Mouse (Mus musculus): Measurements from ENCODE around the gene Gm7030. TPM values are rescaled to one million over a fixed set of nuclear protein-coding genes. Genes with fewer than 3 reads are reported as not detected.
A peak's percentile ranks its signal among the peaks of the same experiment; 100 is the strongest.
"Not testable (repeated sequence)": the region's sequence is repeated elsewhere in the genome, so short reads cannot be mapped to it uniquely, and the experiment has no call there.

Gm7030 gene
- 0.81 and 1.4 TPM in 2 replicates for polyA plus RNA-seq (2011; ENCODE audit: insufficient read depth, insufficient read length, low read depth, missing spikeins)

DNA sequence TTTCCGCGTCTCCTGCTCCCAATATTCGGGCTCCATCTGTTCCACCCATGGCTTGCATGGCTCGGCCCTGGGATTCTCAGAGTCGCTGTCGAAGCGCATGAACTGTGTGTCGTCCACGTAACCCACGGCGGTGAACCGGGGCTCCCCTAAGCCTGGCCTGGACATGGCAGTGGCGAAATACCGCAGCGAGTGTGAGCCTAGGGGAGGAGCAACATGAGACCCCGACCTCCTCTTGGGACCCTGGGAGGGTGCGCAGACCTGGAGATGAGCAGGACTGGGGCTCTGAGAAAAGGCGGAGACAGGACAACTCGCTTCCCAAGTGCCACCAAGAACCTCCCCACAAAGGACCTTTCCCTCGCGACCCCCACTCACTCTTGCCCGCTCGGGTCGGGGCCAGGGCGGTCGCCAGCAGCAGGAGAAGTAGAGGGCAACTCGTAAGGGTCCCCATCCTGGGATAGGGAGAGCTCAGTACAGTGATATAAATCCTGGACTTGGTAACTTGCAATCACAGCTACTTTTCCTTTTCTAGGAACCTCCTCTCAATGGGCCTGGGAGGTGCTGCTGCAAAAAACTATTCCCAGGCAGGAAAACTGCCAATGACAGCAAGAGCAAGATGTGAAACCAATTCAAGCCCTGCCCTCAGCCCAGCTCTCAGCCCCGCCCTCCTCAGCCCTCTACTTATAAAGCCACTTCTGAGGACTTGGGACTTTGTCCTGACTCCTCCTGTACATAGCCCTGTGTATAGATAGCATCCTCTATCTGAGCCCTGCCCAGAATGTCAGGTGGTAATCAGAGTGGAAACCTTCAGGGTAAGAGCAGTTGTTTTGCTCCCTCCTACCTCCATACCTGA lies at the start of gene Gm7030:
Gene Gm7030, minus strand, starts transcription at position 458 of the 850 bp plus-strand sequence.
- not testable (repeated sequence) for H3K9me3 ChIP-seq (replicated peaks; ENCODE audit: control insufficient read depth, insufficient read depth, low read length, poor library complexity, severe bottlenecking); H3K36me3 ChIP-seq (ENCODE audit: control insufficient read depth, insufficient read depth, low read length, poor library complexity, severe bottlenecking); H3K27ac ChIP-seq (ENCODE audit: insufficient read depth, low read length); H3K27me3 ChIP-seq (ENCODE audit: control insufficient read depth, insufficient read depth, low read length, poor library complexity, severe bottlenecking); H3K4me1 ChIP-seq (ENCODE audit: control insufficient read depth, insufficient read depth, low read length)
- peak within 1 kb of the TSS; percentile 18 for H3K9ac ChIP-seq (ENCODE audit: low read depth, poor library complexity, severe bottlenecking)
- peak within 1 kb of the TSS; percentile 40 for H3K4me3 ChIP-seq (ENCODE audit: low read depth, low read length)

DNA sequence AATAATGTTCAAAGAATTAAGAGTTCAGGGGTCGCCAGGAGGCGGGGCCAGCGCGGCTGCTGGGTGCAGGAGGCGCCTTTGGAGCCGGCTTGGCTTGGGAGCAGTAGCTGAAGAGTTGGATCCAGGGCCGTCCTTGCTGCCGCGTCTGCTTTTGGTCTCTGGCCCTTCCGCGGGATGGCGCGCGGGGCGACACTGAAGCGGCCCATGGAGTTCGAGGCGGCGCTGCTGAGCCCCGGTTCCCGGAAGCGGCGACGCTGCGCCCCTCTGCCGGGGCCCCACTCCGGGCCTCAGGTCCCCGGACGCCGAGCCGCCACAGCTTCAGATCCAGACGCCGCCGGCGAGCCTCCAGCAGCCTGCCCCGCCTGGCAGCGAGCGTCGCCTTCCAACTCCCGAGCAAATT lies 49.7 kb upstream of the Gm7030 start:
- H3K27me3 ChIP-seq (ENCODE audit: control insufficient read depth, insufficient read depth, low read length, poor library complexity, severe bottlenecking); H3K27ac ChIP-seq (ENCODE audit: insufficient read depth, low read length); H3K4me1 ChIP-seq (ENCODE audit: control insufficient read depth, insufficient read depth, low read length); H3K9me3 ChIP-seq (replicated peaks; ENCODE audit: control insufficient read depth, insufficient read depth, low read length, poor library complexity, severe bottlenecking); H3K36me3 ChIP-seq (ENCODE audit: control insufficient read depth, insufficient read depth, low read length, poor library complexity, severe bottlenecking): not testable (repeated sequence)
- peak overlapping the region; percentile 86 for H3K9ac ChIP-seq (ENCODE audit: low read depth, poor library complexity, severe bottlenecking)
- H3K4me3 ChIP-seq (ENCODE audit: low read depth, low read length) = peak overlapping the region; percentile 67

DNA sequence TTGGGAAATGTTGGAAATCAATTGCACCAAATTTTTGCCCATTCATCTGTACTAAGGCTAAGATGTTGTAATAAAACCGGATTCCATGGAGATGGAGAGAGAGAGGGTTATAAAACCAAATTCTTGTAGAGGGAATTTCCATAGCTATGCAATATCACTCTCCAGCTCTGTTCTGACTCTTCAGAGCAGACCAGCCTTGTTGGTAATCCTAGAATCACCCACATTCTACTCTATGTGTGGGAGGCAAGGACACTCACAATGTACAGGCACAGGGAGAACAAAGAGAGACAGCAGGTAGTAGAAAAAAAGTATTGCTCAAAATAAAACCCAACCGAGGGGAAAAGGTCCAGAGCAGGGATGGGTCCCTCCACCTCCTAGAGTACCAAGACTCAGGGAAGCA lies 46.9 kb upstream of the Gm7030 start:
- not testable (repeated sequence) for H3K27ac ChIP-seq (ENCODE audit: insufficient read depth, low read length); H3K36me3 ChIP-seq (ENCODE audit: control insufficient read depth, insufficient read depth, low read length, poor library complexity, severe bottlenecking); H3K9ac ChIP-seq (ENCODE audit: low read depth, poor library complexity, severe bottlenecking); H3K4me3 ChIP-seq (ENCODE audit: low read depth, low read length); H3K27me3 ChIP-seq (ENCODE audit: control insufficient read depth, insufficient read depth, low read length, poor library complexity, severe bottlenecking); H3K4me1 ChIP-seq (ENCODE audit: control insufficient read depth, insufficient read depth, low read length); H3K9me3 ChIP-seq (replicated peaks; ENCODE audit: control insufficient read depth, insufficient read depth, low read length, poor library complexity, severe bottlenecking)

DNA sequence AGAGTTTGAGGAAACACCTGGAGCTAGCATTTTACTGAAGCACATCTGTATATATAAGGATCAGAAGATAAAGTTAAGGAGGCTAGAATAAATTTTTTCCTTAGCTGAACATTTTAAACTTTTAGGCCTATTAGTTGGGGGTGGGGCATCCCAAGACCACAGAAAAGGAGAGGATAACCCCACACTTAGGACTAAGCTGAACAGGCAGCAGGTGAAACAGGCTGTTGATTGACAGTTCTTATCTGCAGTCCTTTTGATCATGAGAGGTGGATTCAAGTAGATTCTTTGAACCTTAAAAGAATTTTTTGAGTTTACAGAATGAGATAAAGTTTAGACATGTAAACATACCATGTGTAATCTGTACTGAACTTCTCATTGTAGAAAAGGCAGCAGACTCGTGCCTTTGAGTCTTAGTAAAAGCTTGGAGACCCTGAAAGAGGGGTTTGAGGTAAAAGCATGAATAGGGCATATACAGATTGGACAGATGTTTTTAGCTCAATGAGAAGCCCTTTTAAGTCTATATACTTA lies 41.1 kb upstream of the Gm7030 start:
- Histone ChIP-seq H3K27me3 (ENCODE audit: control insufficient read depth, insufficient read depth, low read length, poor library complexity, severe bottlenecking) (no peaks in the 10 kb centered on the region), H3K36me3 (ENCODE audit: control insufficient read depth, insufficient read depth, low read length, poor library complexity, severe bottlenecking) (no peaks in the 10 kb centered on the region; the same call in none of the 2 replicates), H3K9me3 (replicated peaks; ENCODE audit: control insufficient read depth, insufficient read depth, low read length, poor library complexity, severe bottlenecking) (no peaks in the 10 kb centered on the region), H3K9ac (ENCODE audit: low read depth, poor library complexity, severe bottlenecking) (no peak overlapping the region), H3K4me3 (ENCODE audit: low read depth, low read length) (no peak overlapping the region), H3K4me1 (ENCODE audit: control insufficient read depth, insufficient read depth, low read length) (peaks cover 3% of the 10 kb centered on the region), H3K27ac (ENCODE audit: insufficient read depth, low read length) (no peak overlapping the region)
- TF ChIP-seq CTCF (IDR thresholded peaks at IDR 0.05; ENCODE audit: low read depth, low read length) (no peak), POLR2A (IDR thresholded peaks at IDR 0.05; ENCODE audit: insufficient read depth, low read length) (no peak), EP300 (IDR thresholded peaks at IDR 0.05; ENCODE audit: insufficient read depth, low read depth, low read length) (no peak)

GRCm38 (mm10) chr17:36169753-36170152 lies 40.5 kb upstream of the Gm7030 start:
- H3K9ac ChIP-seq (ENCODE audit: low read depth, poor library complexity, severe bottlenecking) = no peak overlapping the region
- TF ChIP-seq CTCF (IDR thresholded peaks at IDR 0.05; ENCODE audit: low read depth, low read length) (no peak), EP300 (IDR thresholded peaks at IDR 0.05; ENCODE audit: insufficient read depth, low read depth, low read length) (no peak), POLR2A (IDR thresholded peaks at IDR 0.05; ENCODE audit: insufficient read depth, low read length) (no peak)
- H3K9me3 ChIP-seq (replicated peaks; ENCODE audit: control insufficient read depth, insufficient read depth, low read length, poor library complexity, severe bottlenecking) = no peaks in the 10 kb centered on the region
- H3K4me1 ChIP-seq (ENCODE audit: control insufficient read depth, insufficient read depth, low read length) = peaks cover 3% of the 10 kb centered on the region
- H3K4me3 ChIP-seq (ENCODE audit: low read depth, low read length) = no peak overlapping the region
- H3K27ac ChIP-seq (ENCODE audit: insufficient read depth, low read length) = no peak overlapping the region
- no peaks in the 10 kb centered on the region for H3K27me3 ChIP-seq (ENCODE audit: control insufficient read depth, insufficient read depth, low read length, poor library complexity, severe bottlenecking)
- H3K36me3 ChIP-seq (ENCODE audit: control insufficient read depth, insufficient read depth, low read length, poor library complexity, severe bottlenecking) = no peaks in the 10 kb centered on the region; the same call in none of the 2 replicates

- H3K27me3 ChIP-seq (ENCODE audit: control insufficient read depth, insufficient read depth, low read length, poor library complexity, severe bottlenecking) = not testable (repeated sequence)
These were observed 39.9 kb upstream of the Gm7030 start for GRCm38 (mm10) chr17:36169094-36169493.

More at GRCm38 (mm10) chr17:36169094-36169493, 39.9 kb upstream of the Gm7030 start:
- not testable (repeated sequence) for H3K4me1 ChIP-seq (ENCODE audit: control insufficient read depth, insufficient read depth, low read length); H3K9ac ChIP-seq (ENCODE audit: low read depth, poor library complexity, severe bottlenecking); H3K4me3 ChIP-seq (ENCODE audit: low read depth, low read length); H3K9me3 ChIP-seq (replicated peaks; ENCODE audit: control insufficient read depth, insufficient read depth, low read length, poor library complexity, severe bottlenecking); H3K36me3 ChIP-seq (ENCODE audit: control insufficient read depth, insufficient read depth, low read length, poor library complexity, severe bottlenecking)
- 0 out of 2 replicates have a peak overlapping the region, but pooled peaks have one; percentile 54 for H3K27ac ChIP-seq (ENCODE audit: insufficient read depth, low read length)
